Mouse (Mus musculus): Measurements from ENCODE around the gene Gm10639.
"Not testable (repeated sequence)": the region's sequence is repeated elsewhere in the genome, so short reads cannot be mapped to it uniquely, and the experiment has no call there.

DNA sequence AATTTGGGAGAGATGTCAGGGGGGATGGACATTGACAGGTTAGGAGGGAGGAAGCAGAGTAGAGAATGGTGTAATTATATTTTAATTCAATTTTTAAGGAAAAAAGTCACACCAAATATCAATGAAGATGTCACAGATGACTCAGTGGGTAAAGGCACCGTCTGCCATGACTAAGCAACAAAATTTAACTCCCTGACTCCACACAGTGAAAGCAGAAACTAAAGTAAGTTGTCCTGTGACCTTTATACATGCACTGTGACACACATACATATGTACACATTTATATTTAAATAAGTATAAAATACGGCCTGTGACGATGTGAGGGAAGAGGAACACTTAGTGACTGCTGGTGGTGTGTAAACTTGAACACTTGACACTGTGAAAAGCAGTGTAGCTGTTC, 18.4 kb downstream of the Gm10639 start:
- not testable (repeated sequence) for TF ChIP-seq ZNF384, CHD2 (IDR thresholded peaks at IDR 0.05; ENCODE audit: low read depth, low read length)

Data from ES-E14 (cell line).